Mouse (Mus musculus): Measurements from ENCODE around the gene Dhdds. TPM values are rescaled to one million over a fixed set of nuclear protein-coding genes. Genes with fewer than 3 reads are reported as not detected.
A peak's percentile ranks its signal among the peaks of the same experiment; 100 is the strongest.

Gene Dhdds
- polyA plus RNA-seq, 1 experiment from 2014 or later, result 49.8 TPM

- peak overlapping the region; percentile 59 for H3K4me3 ChIP-seq (ENCODE audit: low read length)
- H3K27me3 ChIP-seq (replicated peaks; ENCODE audit: control insufficient read depth, insufficient read depth, low read length), result no peaks in the 10 kb centered on the region
- peaks cover 41% of the 10 kb centered on the region for H3K4me1 ChIP-seq (ENCODE audit: control insufficient read depth, insufficient read depth, low read depth, low read length)
- peaks cover 14% of the 10 kb centered on the region for H3K36me3 ChIP-seq (ENCODE audit: control insufficient read depth, insufficient read depth, low read length)
- WGBS, result under 1% methylated on average over 24 of the region's 29 CpGs
- no peaks in the 10 kb centered on the region for H3K9me3 ChIP-seq (ENCODE audit: control insufficient read depth, low read length)
- H3K4me2 ChIP-seq (ENCODE audit: low read length), result peak overlapping the region; percentile 95
- H3K27ac ChIP-seq (ENCODE audit: low read depth, low read length), result peak overlapping the region; percentile 99
- peak; percentile 85 for ATAC-seq
- peak overlapping the region; percentile 89 for H3K9ac ChIP-seq (ENCODE audit: low read depth, low read length)
Measured at GRCm38 (mm10) chr4:133967866-133968149, 32.9 kb downstream of the Dhdds start.

DNA sequence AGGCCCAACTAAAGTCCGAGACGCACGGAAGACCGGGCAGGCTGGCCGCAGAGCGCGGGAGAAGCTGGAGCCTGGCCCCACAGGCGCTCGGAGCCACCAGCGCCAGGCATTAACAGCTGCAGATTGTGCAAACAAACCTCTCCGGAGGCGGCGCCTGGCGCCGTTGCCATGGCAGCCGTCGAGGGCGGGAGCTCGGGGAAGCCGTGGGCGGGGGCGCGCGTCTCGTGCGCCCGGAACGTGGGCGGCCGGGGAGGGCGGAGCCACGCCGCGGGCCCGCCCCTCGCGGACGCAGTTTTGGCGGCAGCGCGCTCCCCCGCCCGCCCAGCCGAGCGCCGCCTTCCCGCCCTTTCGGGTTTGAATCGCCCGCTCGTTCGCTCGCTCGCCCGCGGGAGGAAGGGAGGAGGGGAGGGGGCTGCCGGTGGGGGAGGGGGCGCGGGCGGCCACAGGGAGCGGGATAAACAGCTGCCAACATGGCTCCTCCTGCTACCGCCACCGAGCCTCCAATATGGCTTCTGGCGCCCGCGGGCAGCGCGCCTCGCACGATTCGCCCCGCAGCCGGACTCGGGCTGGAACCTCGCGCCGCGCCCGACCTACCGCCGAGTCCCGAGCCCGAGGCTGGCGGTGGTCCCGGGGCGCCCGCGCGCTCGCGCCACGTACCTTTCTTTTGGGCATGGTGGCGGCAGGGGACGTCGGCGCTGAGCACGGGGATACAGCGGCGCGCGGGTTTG, 33.4 kb downstream of the Dhdds start:
- Histone ChIP-seq H3K4me1 (ENCODE audit: control insufficient read depth, insufficient read depth, low read depth, low read length) (peaks cover 41% of the 10 kb centered on the region), H3K4me2 (ENCODE audit: low read length) (peak overlapping the region; percentile 81), H3K9me3 (ENCODE audit: control insufficient read depth, low read length) (no peaks in the 10 kb centered on the region), H3K4me3 (ENCODE audit: low read length) (peak overlapping the region; percentile 59), H3K27me3 (replicated peaks; ENCODE audit: control insufficient read depth, insufficient read depth, low read length) (no peaks in the 10 kb centered on the region), H3K9ac (ENCODE audit: low read depth, low read length) (peak overlapping the region; percentile 89), H3K27ac (ENCODE audit: low read depth, low read length) (peak overlapping the region; percentile 99), H3K36me3 (ENCODE audit: control insufficient read depth, insufficient read depth, low read length) (peaks cover 14% of the 10 kb centered on the region)
- peak; percentile 65 for ATAC-seq
- 0% methylated on average over 42 of the region's 101 CpGs for WGBS

GRCm38 (mm10) chr4:133966271-133966940, 34.3 kb downstream of the Dhdds start:
- no peaks in the 10 kb centered on the region for H3K27me3 ChIP-seq (replicated peaks; ENCODE audit: control insufficient read depth, insufficient read depth, low read length)
- H3K9ac ChIP-seq (ENCODE audit: low read depth, low read length), result peak overlapping the region; percentile 56
- H3K4me2 ChIP-seq (ENCODE audit: low read length), result peak overlapping the region; percentile 81
- ATAC-seq, result no peak
- 43% methylated on average over 12 of the region's 12 CpGs for WGBS
- no peaks in the 10 kb centered on the region for H3K9me3 ChIP-seq (ENCODE audit: control insufficient read depth, low read length)
- peak overlapping the region; percentile 65 for H3K27ac ChIP-seq (ENCODE audit: low read depth, low read length)
- H3K4me1 ChIP-seq (ENCODE audit: control insufficient read depth, insufficient read depth, low read depth, low read length), result peaks cover 37% of the 10 kb centered on the region
- H3K36me3 ChIP-seq (ENCODE audit: control insufficient read depth, insufficient read depth, low read length), result peaks cover 14% of the 10 kb centered on the region
- peak overlapping the region; percentile 59 for H3K4me3 ChIP-seq (ENCODE audit: low read length)

DNA sequence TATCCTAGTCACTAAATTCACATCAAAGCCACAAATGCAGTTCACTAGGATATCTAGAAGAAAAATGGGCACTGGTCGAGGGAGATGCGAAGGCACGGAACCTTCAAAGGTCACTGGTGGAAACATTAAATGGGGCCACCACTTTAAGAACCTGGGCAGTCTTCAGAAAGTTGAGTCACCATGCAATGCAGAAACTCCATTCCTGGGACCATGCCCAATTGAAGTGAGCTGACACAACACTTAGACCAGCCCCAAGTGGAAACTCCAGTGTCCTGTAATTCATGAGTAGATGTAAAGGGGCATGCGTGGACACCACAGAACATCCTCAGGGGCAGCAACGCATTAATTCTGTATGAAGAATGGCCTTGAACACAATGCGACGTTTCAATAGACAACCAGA, 38.2 kb downstream of the Dhdds start:
- no peaks in the 10 kb centered on the region for H3K9me3 ChIP-seq (ENCODE audit: control insufficient read depth, low read length)
- H3K9ac ChIP-seq (ENCODE audit: low read depth, low read length), result no peak overlapping the region
- no peak for ATAC-seq
- no peak overlapping the region for H3K4me3 ChIP-seq (ENCODE audit: low read length)
- H3K36me3 ChIP-seq (ENCODE audit: control insufficient read depth, insufficient read depth, low read length), result peaks cover 14% of the 10 kb centered on the region
- 81% methylated on average over 7 of the region's 7 CpGs for WGBS
- no peak overlapping the region for H3K27ac ChIP-seq (ENCODE audit: low read depth, low read length)
- peaks cover 14% of the 10 kb centered on the region for H3K4me1 ChIP-seq (ENCODE audit: control insufficient read depth, insufficient read depth, low read depth, low read length)
- H3K27me3 ChIP-seq (replicated peaks; ENCODE audit: control insufficient read depth, insufficient read depth, low read length), result no peaks in the 10 kb centered on the region
- H3K4me2 ChIP-seq (ENCODE audit: low read length), result no peak overlapping the region

DNA sequence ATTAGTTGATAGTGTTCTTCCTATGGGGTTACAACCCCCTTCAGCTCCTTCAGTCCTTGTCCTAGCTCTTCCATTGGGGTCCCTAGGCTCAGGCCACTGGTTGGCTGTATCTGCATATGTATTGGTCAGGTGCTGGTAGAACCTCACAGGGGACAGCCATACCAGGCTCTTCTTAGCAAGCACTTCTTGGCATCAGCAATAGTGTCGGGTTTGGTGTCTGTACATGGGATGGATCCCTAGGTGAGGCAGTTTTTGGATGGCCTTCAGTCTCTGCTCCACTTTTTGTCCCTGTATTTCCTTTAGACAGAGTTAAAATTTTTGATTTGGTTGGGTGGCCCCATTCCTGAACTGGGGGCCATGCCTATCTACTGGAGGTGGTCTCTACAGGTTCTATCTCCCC, 41.8 kb downstream of the Dhdds start:
- Histone ChIP-seq H3K4me1 (ENCODE audit: control insufficient read depth, insufficient read depth, low read depth, low read length) (no peaks in the 10 kb centered on the region), H3K9me3 (ENCODE audit: control insufficient read depth, low read length) (no peaks in the 10 kb centered on the region), H3K9ac (ENCODE audit: low read depth, low read length) (no peak overlapping the region), H3K4me3 (ENCODE audit: low read length) (no peak overlapping the region), H3K27me3 (replicated peaks; ENCODE audit: control insufficient read depth, insufficient read depth, low read length) (no peaks in the 10 kb centered on the region), H3K27ac (ENCODE audit: low read depth, low read length) (no peak overlapping the region), H3K4me2 (ENCODE audit: low read length) (no peak overlapping the region), H3K36me3 (ENCODE audit: control insufficient read depth, insufficient read depth, low read length) (peaks cover 2% of the 10 kb centered on the region)
- no peak for ATAC-seq
- WGBS, result 75% methylated on average over 1 of the region's 1 CpGs

- Histone ChIP-seq H3K4me2 (ENCODE audit: low read length) (no peak overlapping the region), H3K27me3 (replicated peaks; ENCODE audit: control insufficient read depth, insufficient read depth, low read length) (no peaks in the 10 kb centered on the region), H3K9me3 (ENCODE audit: control insufficient read depth, low read length) (no peaks in the 10 kb centered on the region), H3K4me1 (ENCODE audit: control insufficient read depth, insufficient read depth, low read depth, low read length) (no peaks in the 10 kb centered on the region), H3K36me3 (ENCODE audit: control insufficient read depth, insufficient read depth, low read length) (no peaks in the 10 kb centered on the region), H3K27ac (ENCODE audit: low read depth, low read length) (no peak overlapping the region), H3K4me3 (ENCODE audit: low read length) (no peak overlapping the region), H3K9ac (ENCODE audit: low read depth, low read length) (no peak overlapping the region)
- WGBS, result 85% methylated on average over 4 of the region's 4 CpGs
- ATAC-seq, result no peak
Measured at GRCm38 (mm10) chr4:133956358-133956757, 44.4 kb downstream of the Dhdds start.

DNA sequence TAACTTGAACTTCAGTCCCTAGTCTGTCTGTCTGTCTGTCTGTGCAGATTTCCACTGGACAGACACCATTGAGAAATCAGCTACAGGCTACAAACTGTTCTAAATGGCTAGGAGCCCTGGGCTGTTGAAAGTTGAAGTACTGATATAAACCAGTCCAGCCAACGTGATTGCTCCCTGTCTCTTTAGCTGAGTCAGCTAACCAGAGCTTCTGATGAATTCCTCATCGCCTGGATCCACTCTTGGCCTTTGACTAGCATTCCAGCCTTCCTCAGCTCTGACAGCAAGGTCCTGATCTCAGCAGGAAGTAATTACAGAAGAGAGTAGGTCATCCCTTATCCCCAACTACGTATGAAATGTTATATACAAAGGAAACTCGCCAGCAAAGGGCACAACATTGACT, 54.0 kb downstream of the Dhdds start:
- Histone ChIP-seq H3K36me3 (ENCODE audit: control insufficient read depth, insufficient read depth, low read length) (no peaks in the 10 kb centered on the region), H3K4me3 (ENCODE audit: low read length) (no peak overlapping the region), H3K4me1 (ENCODE audit: control insufficient read depth, insufficient read depth, low read depth, low read length) (no peaks in the 10 kb centered on the region), H3K9ac (ENCODE audit: low read depth, low read length) (no peak overlapping the region), H3K27ac (ENCODE audit: low read depth, low read length) (no peak overlapping the region), H3K27me3 (replicated peaks; ENCODE audit: control insufficient read depth, insufficient read depth, low read length) (no peaks in the 10 kb centered on the region), H3K9me3 (ENCODE audit: control insufficient read depth, low read length) (no peaks in the 10 kb centered on the region), H3K4me2 (ENCODE audit: low read length) (no peak overlapping the region)
- 61% methylated on average over 4 of the region's 4 CpGs for WGBS
- no peak for ATAC-seq

- ATAC-seq, result no peak
- no peak overlapping the region for H3K4me3 ChIP-seq (ENCODE audit: low read length)
- 85% methylated on average over 3 of the region's 3 CpGs for WGBS
- no peak overlapping the region for H3K27ac ChIP-seq (ENCODE audit: low read depth, low read length)
- no peak overlapping the region for H3K4me2 ChIP-seq (ENCODE audit: low read length)
- H3K36me3 ChIP-seq (ENCODE audit: control insufficient read depth, insufficient read depth, low read length), result no peaks in the 10 kb centered on the region
- no peak overlapping the region for H3K9ac ChIP-seq (ENCODE audit: low read depth, low read length)
- no peaks in the 10 kb centered on the region for H3K9me3 ChIP-seq (ENCODE audit: control insufficient read depth, low read length)
- H3K4me1 ChIP-seq (ENCODE audit: control insufficient read depth, insufficient read depth, low read depth, low read length), result no peaks in the 10 kb centered on the region
- no peaks in the 10 kb centered on the region for H3K27me3 ChIP-seq (replicated peaks; ENCODE audit: control insufficient read depth, insufficient read depth, low read length)
Measured at GRCm38 (mm10) chr4:133943791-133944190, 56.9 kb downstream of the Dhdds start.

DNA sequence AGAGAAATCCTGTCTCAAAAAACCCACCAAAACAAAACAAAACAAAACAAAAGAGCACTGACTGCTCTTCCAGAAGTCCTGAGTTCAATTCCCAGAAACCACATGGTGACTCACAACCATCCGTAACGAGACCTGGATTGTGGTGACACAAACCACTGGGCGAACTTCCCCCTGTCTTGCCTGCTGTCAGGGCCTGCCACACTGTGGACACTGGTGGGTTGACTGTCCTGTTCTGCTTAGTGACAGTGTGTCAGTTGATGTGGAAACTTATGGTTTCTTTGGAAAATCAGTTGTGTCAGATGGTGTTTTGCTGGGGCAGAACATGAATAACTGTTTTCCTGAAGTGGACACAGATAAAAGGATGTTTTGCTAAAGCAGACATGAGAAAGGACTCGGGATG, 58.0 kb downstream of the Dhdds start:
- H3K4me2 ChIP-seq (ENCODE audit: low read length), result no peak overlapping the region
- no peak overlapping the region for H3K9ac ChIP-seq (ENCODE audit: low read depth, low read length)
- H3K9me3 ChIP-seq (ENCODE audit: control insufficient read depth, low read length), result no peaks in the 10 kb centered on the region
- 92% methylated on average over 4 of the region's 4 CpGs for WGBS
- no peak for ATAC-seq
- no peak overlapping the region for H3K4me3 ChIP-seq (ENCODE audit: low read length)
- H3K27me3 ChIP-seq (replicated peaks; ENCODE audit: control insufficient read depth, insufficient read depth, low read length), result no peaks in the 10 kb centered on the region
- no peaks in the 10 kb centered on the region for H3K36me3 ChIP-seq (ENCODE audit: control insufficient read depth, insufficient read depth, low read length)
- H3K27ac ChIP-seq (ENCODE audit: low read depth, low read length), result no peak overlapping the region
- no peaks in the 10 kb centered on the region for H3K4me1 ChIP-seq (ENCODE audit: control insufficient read depth, insufficient read depth, low read depth, low read length)

Measured in hindbrain, embryonic 16.5 days (tissue).